Mouse (Mus musculus) activated CD4-positive, CD25-positive, alpha-beta regulatory T cell, adult 4 months (primary cell): ENCODE data around the gene Napsa. TPM values are rescaled to one million over a fixed set of nuclear protein-coding genes. Genes with fewer than 3 reads are reported as not detected.

Source experiments
- ATAC-seq: one replicate; pipeline ENCODE4 v1.8.0; 2017
- polyA plus RNA-seq, 2 experiments: library from polyadenylated mRNA; unstranded; fragments of 100-300 nt; shearing (Covaris generic); gene quantifications; one replicate each; pipeline ENCODE4 v1.2.1; 2017

Napsa gene
- polyA plus RNA-seq, 2 experiments from 2014 or later = 0.38 to 2.8 TPM

- no peak for ATAC-seq
These were observed 369 bp upstream of the Napsa start for GRCm38 (mm10) chr7:44571811-44572210.

GRCm38 (mm10) chr7:44572956-44573484 is 840 bp downstream of the Napsa start:
- no peak for ATAC-seq

GRCm38 (mm10) chr7:44576333-44576844 is 4.2 kb downstream of the Napsa start:
- ATAC-seq = no peak

- ATAC-seq = no peak
These were observed 9.5 kb downstream of the Napsa start for GRCm38 (mm10) chr7:44581637-44582036.

- ATAC-seq = no peak
These were observed 10.5 kb downstream of the Napsa start for GRCm38 (mm10) chr7:44582709-44583108.

GRCm38 (mm10) chr7:44583146-44583545 is 11.0 kb downstream of the Napsa start:
- ATAC-seq = no peak

- ATAC-seq = no peak
These were observed 12.2 kb downstream of the Napsa start for GRCm38 (mm10) chr7:44584265-44584804.

GRCm38 (mm10) chr7:44584921-44585320 is 12.7 kb downstream of the Napsa start:
- no peak for ATAC-seq

GRCm38 (mm10) chr7:44585606-44586005 is 13.4 kb downstream of the Napsa start:
- no peak for ATAC-seq

- no peak for ATAC-seq
These were observed 14.3 kb downstream of the Napsa start for GRCm38 (mm10) chr7:44586518-44586917.

GRCm38 (mm10) chr7:44586930-44587329 is 14.8 kb downstream of the Napsa start:
- no peak for ATAC-seq

GRCm38 (mm10) chr7:44587676-44588075 is 15.5 kb downstream of the Napsa start:
- ATAC-seq = no peak

- ATAC-seq = no peak
These were observed 16.2 kb downstream of the Napsa start for GRCm38 (mm10) chr7:44588338-44588737.

- no peak for ATAC-seq
These were observed 17.0 kb downstream of the Napsa start for GRCm38 (mm10) chr7:44589149-44589548.

- no peak for ATAC-seq
These were observed 17.8 kb downstream of the Napsa start for GRCm38 (mm10) chr7:44589946-44590345.

- no peak for ATAC-seq
These were observed 18.5 kb downstream of the Napsa start, which contains the start of gene Kcnc3 for GRCm38 (mm10) chr7:44590402-44591347. Kcnc3 (plus strand) TSS chr7:44590664.

- ATAC-seq = no peak
These were observed 19.4 kb downstream of the Napsa start for GRCm38 (mm10) chr7:44591348-44592116.

- no peak for ATAC-seq
These were observed 20.9 kb downstream of the Napsa start for GRCm38 (mm10) chr7:44593051-44593450.

- no peak for ATAC-seq
These were observed 21.6 kb downstream of the Napsa start for GRCm38 (mm10) chr7:44593775-44594174.

- ATAC-seq = no peak
These were observed 22.1 kb downstream of the Napsa start for GRCm38 (mm10) chr7:44594291-44594690.

GRCm38 (mm10) chr7:44595131-44595561 is 23.0 kb downstream of the Napsa start:
- ATAC-seq = no peak

GRCm38 (mm10) chr7:44596051-44596450 is 23.9 kb downstream of the Napsa start:
- ATAC-seq = no peak
